Mouse (Mus musculus) kidney, adult 2 months (tissue): ENCODE measurements around the gene Ado. TPM values are rescaled to one million over a fixed set of nuclear protein-coding genes. Genes with fewer than 3 reads are reported as not detected.

Experiments used
- DNase-seq: peaks from one replicate; pipeline ENCODE4 v3.0.0; 2021
- H3K27ac ChIP-seq: fragments of 200-500 bp; 2 replicates; pipeline ENCODE4 v1.5.1; 2012; ENCODE audit warnings: low read depth, low read length, control low read depth, inconsistent platforms; ENCODE audit not compliant: insufficient read depth
- H3K27me3 ChIP-seq: fragments of 200-500 bp; replicated peaks from 2 replicates; pipeline ENCODE4 v1.6.1; 2012; ENCODE audit warnings: mild to moderate bottlenecking, moderate library complexity, low read length, inconsistent platforms; ENCODE audit not compliant: control insufficient read depth, insufficient read depth
- H3K36me3 ChIP-seq: fragments of 200-500 bp; 2 replicates; pipeline ENCODE4 v1.6.1; 2012; ENCODE audit warnings: mild to moderate bottlenecking, moderate library complexity, low read length, inconsistent platforms; ENCODE audit not compliant: control insufficient read depth, insufficient read depth
- H3K4me1 ChIP-seq: fragments of 200-500 bp; 2 replicates; pipeline ENCODE4 v1.6.1; 2011; ENCODE audit warnings: low read length; ENCODE audit not compliant: control insufficient read depth, insufficient read depth
- H3K4me3 ChIP-seq: fragments of 200-500 bp; 2 replicates; pipeline ENCODE4 v1.5.1; 2011; ENCODE audit warnings: mild to moderate bottlenecking, low read depth, low read length, control low read depth; ENCODE audit not compliant: insufficient read depth
- CTCF ChIP-seq: fragments of 200-500 bp; conservative IDR thresholded peaks from 2 replicates; pipeline ENCODE4 v1.5.1; 2011; ENCODE audit warnings: low read depth, mild to moderate bottlenecking, control low read depth, low read length, moderate library complexity, mixed read lengths; ENCODE audit not compliant: insufficient read depth, insufficient read length
- POLR2A ChIP-seq: fragments of 200-500 bp; IDR thresholded peaks from one replicate; pipeline ENCODE4 v1.6.1; 2011; ENCODE audit warnings: low read depth, low read length, control low read depth
- WGBS: fragments of 180-500 bp; shearing (Covaris S2); methylation state at CpG from one replicate; pipeline ENCODE4 v1.1.7; 2018; 5-methylcytosine and 5-hydroxymethylcytosine counted together
- polyA plus RNA-seq: library from polyadenylated mRNA; depleted of rRNA; stranded (reverse); fragments of >200 nt; gene quantifications from 2 replicates; pipeline ENCODE4 v1.2.3, GENCODE M21; 2012; rRNA removed

Ado gene
- polyA plus RNA-seq, 1 experiment: 7.7 TPM

DNA sequence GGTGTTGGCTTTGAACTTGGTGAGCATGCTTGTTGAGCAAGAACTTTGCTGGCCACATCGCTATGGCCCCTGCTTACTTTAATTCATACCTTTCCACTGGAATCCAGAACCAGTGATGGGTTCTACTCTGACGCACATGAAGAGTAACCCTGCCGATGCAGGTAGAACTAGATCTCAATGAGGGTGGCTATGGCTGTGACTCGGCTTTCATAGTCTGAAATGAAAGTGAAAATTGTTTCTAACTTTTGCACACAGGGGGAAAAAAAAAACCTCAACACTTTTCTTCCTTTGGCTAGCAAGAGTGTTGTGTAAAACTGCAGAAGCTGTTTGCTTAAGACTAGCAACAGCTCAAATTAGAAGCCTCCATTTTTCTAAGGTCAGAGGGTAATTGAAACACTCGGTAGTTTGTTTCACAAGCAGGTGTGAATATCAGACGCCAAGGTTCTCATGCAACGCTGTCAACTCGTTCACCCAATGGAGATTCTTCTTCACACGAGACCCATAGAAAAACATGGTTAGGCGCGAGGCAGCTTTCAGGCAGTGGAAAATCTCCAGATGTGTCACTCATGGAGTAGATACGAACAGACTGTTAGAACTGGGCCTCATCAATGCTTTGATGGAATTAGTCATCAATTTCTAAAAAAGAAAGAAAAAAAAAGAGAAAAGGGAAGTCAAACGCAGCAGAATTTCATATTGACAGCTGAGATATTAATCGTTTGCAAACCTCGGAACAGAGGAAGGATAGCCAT is 51.4 kb downstream of the Ado start:
- Histone ChIP-seq H3K27me3 (no peaks in the 10 kb centered on the region), H3K27ac (no peak overlapping the region), H3K4me1 (no peaks in the 10 kb centered on the region), H3K4me3 (no peak overlapping the region), H3K36me3 (no peaks in the 10 kb centered on the region)
- TF ChIP-seq CTCF (no peak), POLR2A (no peak)
- DNase-seq: no peak
- 85% methylated on average over 15 of the region's 15 CpGs for WGBS

Other genes with a start within 250 kb of the Ado start
- 0.57 and 1.8 TPM in 2 replicates for gene Egr2, start 13.5 kb downstream of the Ado start, polyA plus RNA-seq